Mouse (Mus musculus) testis, postnatal 14 days (tissue): ENCODE results near the gene Tlcd2.

Experiments used
- DNase-seq: peaks from one replicate; pipeline ENCODE4 v3.0.0; 2021; ENCODE audit warnings: low spot score

Tlcd2 gene

GRCm38 (mm10) chr11:75466731-75467505 is 5.4 kb downstream of the Tlcd2 start:
- no peak for DNase-seq

DNA sequence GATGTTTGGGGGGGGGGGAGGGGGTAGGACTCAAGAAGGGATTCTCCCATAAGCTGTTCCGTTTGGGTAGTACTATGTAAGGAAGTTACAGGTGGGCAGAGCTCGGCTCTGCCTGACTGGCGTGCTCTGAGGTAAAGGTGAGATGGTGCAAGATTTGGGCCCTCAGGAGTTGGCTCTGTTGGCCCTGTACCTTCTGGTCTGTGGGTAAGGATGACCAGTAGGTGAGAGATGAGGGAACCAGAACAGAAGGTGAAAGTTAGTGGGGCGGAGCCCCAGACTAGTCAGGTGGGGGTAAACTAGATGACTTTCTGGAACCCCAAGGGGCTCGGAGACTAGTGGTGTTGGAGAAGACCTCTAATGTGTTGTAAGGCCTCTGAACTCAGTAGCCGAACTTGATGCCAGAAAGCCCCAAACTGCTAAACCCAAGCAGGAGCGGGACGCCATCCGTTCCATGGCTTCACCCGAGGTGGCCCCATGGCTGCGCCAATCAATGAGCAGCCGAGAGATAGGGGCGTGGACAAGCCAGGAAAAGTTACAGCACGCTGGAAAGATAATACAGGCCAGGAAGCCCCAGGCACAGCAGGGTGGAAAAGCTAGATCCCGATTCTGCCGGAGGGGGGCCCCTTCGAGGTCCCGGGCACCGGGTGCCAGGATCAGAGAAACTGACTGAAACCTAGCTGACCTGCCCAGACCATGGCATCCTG is 6.1 kb downstream of the Tlcd2 start:
- DNase-seq, result peak; percentile 74

GRCm38 (mm10) chr11:75468410-75468809 is 6.9 kb downstream of the Tlcd2 start:
- no peak for DNase-seq

GRCm38 (mm10) chr11:75469261-75469660 is 7.7 kb downstream of the Tlcd2 start:
- no peak for DNase-seq

DNA sequence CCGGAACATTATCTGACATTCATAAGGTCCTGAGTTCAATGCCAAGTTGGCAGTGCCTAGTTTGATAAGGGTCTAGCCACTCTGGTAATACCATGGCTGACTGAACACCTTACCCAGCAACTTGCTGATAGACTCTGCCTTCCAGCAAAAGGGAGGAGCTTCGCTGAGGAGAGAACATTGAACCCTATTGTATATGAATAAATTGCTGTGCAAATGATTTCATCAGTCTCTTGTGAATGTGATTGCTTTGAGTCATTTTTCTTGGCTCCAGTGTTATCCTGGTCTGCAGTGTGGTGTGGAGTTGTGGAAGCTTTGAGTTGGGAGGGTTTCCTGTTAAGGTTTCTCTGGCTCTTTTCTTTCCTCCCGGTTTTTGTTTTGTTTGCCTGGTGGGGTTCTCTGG is 9.2 kb downstream of the Tlcd2 start:
- no peak for DNase-seq

GRCm38 (mm10) chr11:75472469-75473081 is 11.1 kb downstream of the Tlcd2 start:
- DNase-seq, result no peak

GRCm38 (mm10) chr11:75473376-75473775 is 11.9 kb downstream of the Tlcd2 start:
- DNase-seq, result no peak

DNA sequence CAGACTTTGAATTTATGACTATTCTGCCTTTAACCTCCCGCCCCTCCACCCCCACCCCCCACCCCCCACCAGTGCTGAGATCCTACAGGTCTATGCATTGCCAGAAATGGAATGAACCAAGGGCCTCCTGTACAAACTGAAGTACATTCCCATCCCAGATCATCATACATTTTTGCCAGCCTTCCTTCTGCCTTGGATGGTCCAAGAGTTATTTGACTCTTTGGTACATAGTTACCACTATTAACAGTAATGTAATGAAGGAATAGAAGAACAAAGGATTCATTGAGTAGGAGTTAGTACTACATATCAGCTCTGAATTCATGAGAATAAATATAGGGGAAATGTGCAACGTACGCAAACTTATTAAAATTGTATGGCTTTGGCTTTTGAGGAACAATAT is 24.7 kb downstream of the Tlcd2 start:
- DNase-seq, result no peak

DNA sequence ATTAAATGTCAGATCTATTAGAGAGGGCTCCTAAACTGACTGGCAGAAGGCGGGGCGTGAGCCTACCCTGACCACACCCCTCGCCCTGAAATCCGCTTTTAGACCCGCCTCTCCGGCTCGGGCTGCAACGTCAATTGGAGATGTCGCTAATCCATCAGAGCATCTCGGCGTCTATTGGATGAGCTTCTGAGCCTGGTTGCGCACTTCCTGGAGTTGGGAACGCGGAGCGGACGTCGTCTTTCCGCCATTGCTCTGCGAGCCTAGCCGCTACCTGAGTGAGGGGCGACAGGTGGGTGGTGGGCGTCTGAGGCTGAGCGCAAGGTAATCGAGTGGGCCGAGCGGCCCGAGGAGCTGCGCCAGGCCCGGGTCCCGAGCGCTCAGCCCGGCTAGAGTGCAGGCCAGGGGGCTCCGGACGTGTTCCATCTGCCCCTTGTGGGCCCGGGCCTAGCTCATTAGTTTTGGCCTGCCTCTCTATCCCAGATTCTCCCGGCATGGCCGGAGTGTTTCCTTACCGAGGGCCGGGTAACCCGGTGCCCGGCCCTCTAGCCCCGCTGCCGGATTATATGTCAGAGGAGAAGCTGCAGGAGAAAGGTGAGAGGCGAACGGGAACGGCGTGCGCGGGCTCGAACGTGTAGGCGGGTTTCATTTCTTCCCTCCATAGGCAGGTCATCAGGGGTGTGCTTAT is 25.2 kb downstream of the Tlcd2 start, which contains the start of gene Prpf8:
Gene Prpf8 (plus strand): TSS at position 216 of the 685 bp plus-strand sequence.
- peak; percentile 97 for DNase-seq

GRCm38 (mm10) chr11:75487496-75487895 is 26.0 kb downstream of the Tlcd2 start:
- DNase-seq, result no peak

DNA sequence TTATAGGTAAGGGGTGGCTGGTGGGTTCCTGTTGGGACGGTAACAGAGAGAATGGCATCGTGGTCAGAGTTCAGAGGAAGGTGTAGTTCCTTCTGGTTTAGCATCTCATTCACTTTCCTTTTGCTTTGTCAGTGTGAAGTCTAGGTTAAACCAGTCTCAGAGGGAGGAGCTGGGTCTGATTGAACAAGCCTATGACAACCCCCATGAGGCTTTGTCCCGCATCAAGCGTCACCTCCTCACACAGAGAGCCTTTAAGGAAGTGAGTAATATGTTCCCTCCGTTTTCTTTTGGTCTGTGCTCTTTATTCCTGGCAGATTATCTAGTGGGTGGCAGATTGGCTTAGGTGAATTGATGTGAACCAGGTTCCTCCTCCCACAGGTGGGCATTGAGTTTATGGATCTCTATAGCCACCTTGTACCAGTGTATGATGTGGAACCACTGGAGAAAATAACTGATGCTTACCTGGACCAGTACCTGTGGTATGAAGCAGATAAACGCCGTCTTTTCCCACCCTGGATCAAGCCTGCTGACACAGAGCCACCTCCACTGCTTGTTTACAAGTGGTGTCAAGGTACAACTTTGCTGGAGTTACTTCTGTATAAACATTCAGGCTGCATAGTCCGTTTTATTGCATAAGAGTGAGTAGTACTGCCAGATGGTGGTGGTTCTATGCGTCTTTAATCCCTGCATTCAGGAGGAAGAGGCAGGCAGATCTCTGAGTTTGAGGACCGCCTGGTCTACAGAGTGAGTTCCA is 33.0 kb downstream of the Tlcd2 start:
- no peak for DNase-seq

GRCm38 (mm10) chr11:75498126-75498525 is 36.6 kb downstream of the Tlcd2 start:
- DNase-seq, result no peak

DNA sequence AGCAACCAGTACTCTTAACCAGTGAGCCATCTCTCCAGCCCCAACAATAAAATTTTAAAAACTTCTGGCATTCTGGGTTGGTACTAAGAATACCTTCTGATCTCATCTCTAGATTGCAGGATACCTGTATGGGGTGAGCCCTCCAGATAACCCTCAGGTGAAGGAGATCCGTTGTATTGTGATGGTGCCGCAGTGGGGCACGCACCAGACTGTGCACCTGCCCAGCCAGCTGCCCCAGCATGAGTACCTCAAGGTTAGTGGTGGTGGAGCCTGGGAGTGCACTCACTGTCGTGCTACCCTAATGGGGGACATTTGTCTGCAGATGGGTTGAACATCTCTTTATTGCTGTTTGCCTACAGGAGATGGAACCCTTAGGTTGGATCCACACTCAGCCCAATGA is 46.6 kb downstream of the Tlcd2 start:
- no peak for DNase-seq

- no peak for DNase-seq
Observed at GRCm38 (mm10) chr11:75508904-75509303, 47.4 kb downstream of the Tlcd2 start.

GRCm38 (mm10) chr11:75509741-75510626 is 48.5 kb downstream of the Tlcd2 start, which contains the start of gene Rilp:
Gene Rilp, plus strand, starts transcription at chr11:75510094.
- DNase-seq, result peak; percentile 79

DNA sequence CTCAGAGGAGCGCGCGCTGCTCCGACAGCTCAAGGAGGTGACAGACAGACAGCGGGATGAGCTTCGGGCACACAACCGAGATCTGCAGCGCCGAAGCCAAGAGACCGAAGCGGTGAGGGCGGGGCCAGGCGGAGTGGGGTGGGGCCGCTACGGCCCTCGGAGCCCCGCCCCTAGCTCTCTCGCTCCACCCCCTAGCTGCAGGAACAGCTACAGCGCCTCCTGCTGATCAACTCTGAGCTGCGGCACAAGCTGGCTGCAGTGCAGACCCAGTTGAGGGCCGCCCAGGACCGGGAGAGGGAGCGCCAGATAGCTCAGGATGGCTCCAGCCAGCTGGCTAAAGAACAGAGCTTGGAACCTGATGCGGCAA is 49.1 kb downstream of the Tlcd2 start:
- DNase-seq, result peak; percentile 93

GRCm38 (mm10) chr11:75511213-75511612 is 49.7 kb downstream of the Tlcd2 start:
- peak; percentile 54 for DNase-seq

- DNase-seq, result no peak
Observed at GRCm38 (mm10) chr11:75512301-75513018, 50.9 kb downstream of the Tlcd2 start.

GRCm38 (mm10) chr11:75513336-75513735 is 51.8 kb downstream of the Tlcd2 start, which contains the start of gene Scarf1:
Gene Scarf1, plus strand, starts transcription at chr11:75513540.
- no peak for DNase-seq

- DNase-seq, result no peak
Observed at GRCm38 (mm10) chr11:75515186-75515585, 53.7 kb downstream of the Tlcd2 start.
